Mouse (Mus musculus) spleen, postnatal 36 days (tissue): ENCODE measurements around the gene Mien1.
A peak's percentile ranks its signal among the peaks of the same experiment; 100 is the strongest.

Experiments
- DNase-seq, 2 experiments: peaks; one replicate each; pipeline ENCODE4 v3.0.0; 2022; ENCODE audit warnings: low spot score in 2 of 2, mixed read lengths in 1 of 2

Gene Mien1

GRCm38 (mm10) chr11:98459860-98460259, 21.1 kb upstream of the Mien1 start:
- DNase-seq = peak in 1 of 2 experiments; percentile 46

- DNase-seq = peak; percentile 89 to 91
Measured at GRCm38 (mm10) chr11:98459071-98459741, 20.4 kb upstream of the Mien1 start.

- DNase-seq = no peak
Measured at GRCm38 (mm10) chr11:98458121-98458990, 19.6 kb upstream of the Mien1 start.

- peak; percentile 97 to 98 for DNase-seq
Measured at GRCm38 (mm10) chr11:98457367-98458120, 18.8 kb upstream of the Mien1 start.

GRCm38 (mm10) chr11:98456945-98457344, 18.2 kb upstream of the Mien1 start:
- no peak for DNase-seq

GRCm38 (mm10) chr11:98456545-98456944, 17.8 kb upstream of the Mien1 start:
- no peak for DNase-seq

GRCm38 (mm10) chr11:98455484-98455883, 16.7 kb upstream of the Mien1 start:
- no peak for DNase-seq

GRCm38 (mm10) chr11:98449921-98450771, 11.4 kb upstream of the Mien1 start:
- DNase-seq = no peak

GRCm38 (mm10) chr11:98449419-98449818, 10.6 kb upstream of the Mien1 start:
- DNase-seq = no peak

GRCm38 (mm10) chr11:98448191-98448790, 9.5 kb upstream of the Mien1 start:
- peak in 1 of 2 experiments; percentile 24 for DNase-seq

GRCm38 (mm10) chr11:98447475-98447834, 8.7 kb upstream of the Mien1 start:
- DNase-seq = no peak

GRCm38 (mm10) chr11:98446562-98447474, 8.0 kb upstream of the Mien1 start:
- DNase-seq = no peak

- no peak for DNase-seq
Measured at GRCm38 (mm10) chr11:98446213-98446561, 7.4 kb upstream of the Mien1 start, which contains the start of gene Grb7. Grb7 (plus strand) TSS chr11:98446394.

GRCm38 (mm10) chr11:98445679-98446078, 6.9 kb upstream of the Mien1 start:
- DNase-seq = no peak

- no peak for DNase-seq
Measured at GRCm38 (mm10) chr11:98445238-98445637, 6.4 kb upstream of the Mien1 start.

- no peak for DNase-seq
Measured at GRCm38 (mm10) chr11:98443688-98444087, 4.9 kb upstream of the Mien1 start.

GRCm38 (mm10) chr11:98437441-98437840, 1.4 kb downstream of the Mien1 start:
- no peak for DNase-seq

GRCm38 (mm10) chr11:98435723-98436122, 3.1 kb downstream of the Mien1 start:
- no peak for DNase-seq

GRCm38 (mm10) chr11:98431743-98432502, 6.9 kb downstream of the Mien1 start:
- DNase-seq = no peak
